Mouse (Mus musculus) layer of hippocampus, adult 2 months (tissue): ENCODE measurements around the gene 1700080O16Rik. TPM values are rescaled to one million over a fixed set of nuclear protein-coding genes. Genes with fewer than 3 reads are reported as not detected.

Source experiments
- DNase-seq, 2 experiments: peaks; one replicate each; pipeline ENCODE4 v3.0.0; 2022; ENCODE audit warnings: low spot score in 2 of 2
- H3K27ac ChIP-seq: fragments of 200-600 bp; 2 replicates; pipeline ENCODE4 v1.8.1; 2022
- H3K4me3 ChIP-seq: fragments of 200-600 bp; 2 replicates; pipeline ENCODE4 v1.8.1; 2022; ENCODE audit warnings: mild to moderate bottlenecking
- CTCF ChIP-seq: fragments of 200-600 bp; conservative IDR thresholded peaks from 2 replicates; pipeline ENCODE4 v1.8.1; 2022; ENCODE audit warnings: antibody characterized with exemption, mild to moderate bottlenecking, moderate library complexity
- long read RNA-seq, 2 experiments: library from polyadenylated mRNA; stranded (forward); transcript quantifications; one replicate each; pipeline ENCODE4 v2.0.0; 2021; ENCODE audit warnings: borderline mapping rate in 2 of 2
- total RNA-seq, 2 experiments: library from RNA; stranded (reverse); gene quantifications; 2 replicates each; pipeline ENCODE4 v1.2.3; 2021

Gene 1700080O16Rik
- total RNA-seq = not detected
- long read RNA-seq, experiment 1 = 0 reads
- long read RNA-seq, experiment 2 = 0 reads

GRCm38 (mm10) chrX:51972672-51973071 lies at the start of gene 1700080O16Rik:
1700080O16Rik (minus strand) TSS chrX:51972772.
- Histone ChIP-seq H3K27ac (no peak within 1 kb of the TSS), H3K4me3 (no peak within 1 kb of the TSS)
- no peak for TF ChIP-seq CTCF
- DNase-seq = no peak

GRCm38 (mm10) chrX:52017660-52018059 lies 45.1 kb upstream of the 1700080O16Rik start:
- H3K4me3 ChIP-seq = no peak overlapping the region
- no peak for DNase-seq
- TF ChIP-seq CTCF = no peak
- H3K27ac ChIP-seq = no peak overlapping the region

GRCm38 (mm10) chrX:52000072-52000471 lies 27.5 kb upstream of the 1700080O16Rik start:
- H3K4me3 ChIP-seq = no peak overlapping the region
- no peak overlapping the region for H3K27ac ChIP-seq
- no peak for DNase-seq
- TF ChIP-seq CTCF = no peak

GRCm38 (mm10) chrX:51999426-51999825 lies 26.9 kb upstream of the 1700080O16Rik start:
- no peak overlapping the region for H3K4me3 ChIP-seq
- no peak overlapping the region for H3K27ac ChIP-seq
- TF ChIP-seq CTCF = peak; percentile 51
- DNase-seq = no peak

GRCm38 (mm10) chrX:51976361-51976760 lies 3.8 kb upstream of the 1700080O16Rik start:
- H3K4me3 ChIP-seq = no peak overlapping the region

GRCm38 (mm10) chrX:51974618-51975017 lies 2.0 kb upstream of the 1700080O16Rik start:
- no peak overlapping the region for H3K4me3 ChIP-seq
- no peak for TF ChIP-seq CTCF
- H3K27ac ChIP-seq = no peak overlapping the region
- no peak for DNase-seq

More at GRCm38 (mm10) chrX:51976361-51976760, 3.8 kb upstream of the 1700080O16Rik start:
- H3K27ac ChIP-seq = no peak overlapping the region
- no peak for DNase-seq
- TF ChIP-seq CTCF = no peak

- no peak for TF ChIP-seq CTCF
- Histone ChIP-seq H3K4me3 (no peak overlapping the region), H3K27ac (no peak overlapping the region)
- no peak for DNase-seq
These were observed 24.5 kb downstream of the 1700080O16Rik start for GRCm38 (mm10) chrX:51948071-51948470.

GRCm38 (mm10) chrX:51938076-51938475 lies 34.5 kb downstream of the 1700080O16Rik start:
- no peak for DNase-seq
- H3K27ac ChIP-seq = no peak overlapping the region
- TF ChIP-seq CTCF = no peak
- H3K4me3 ChIP-seq = no peak overlapping the region

- no peak overlapping the region for H3K4me3 ChIP-seq
- no peak for DNase-seq
- no peak for TF ChIP-seq CTCF
- no peak overlapping the region for H3K27ac ChIP-seq
These were observed 53.5 kb downstream of the 1700080O16Rik start for GRCm38 (mm10) chrX:51919091-51919490.

Other genes starting within 250 kb of the 1700080O16Rik start
- gene Usp26, start 171.5 kb downstream of the 1700080O16Rik start, total RNA-seq = not detected
- gene Gpc4, start 192.5 kb upstream of the 1700080O16Rik start, total RNA-seq = 10 to 100 TPM; 59.9 to 63.0 TPM